Mouse (Mus musculus) stomach, embryonic 16.5 days (tissue): ENCODE measurements around the gene Tex35. TPM values are rescaled to one million over a fixed set of nuclear protein-coding genes. Genes with fewer than 3 reads are reported as not detected.

Experiments used
- ATAC-seq: fragments of 200-750 bp; cut with Nextera tagmentation; 2 replicates; pipeline ENCODE4 v1.8.0; 2017; ENCODE audit warnings: moderate number of reproducible peaks, moderate TSS enrichment; ENCODE audit not compliant: insufficient read depth, low FRiP score
- H3K27ac ChIP-seq: fragments of 300-500 bp; sonication (generic); 2 replicates; pipeline ENCODE4 v1.5.1; 2014; ENCODE audit warnings: low read length
- H3K27me3 ChIP-seq: fragments of 300-500 bp; sonication (generic); 2 replicates; pipeline ENCODE4 v1.6.1; 2014; ENCODE audit warnings: low read length, control low read depth, mixed read lengths; ENCODE audit not compliant: control insufficient read depth, insufficient read depth
- H3K36me3 ChIP-seq: fragments of 300-500 bp; sonication (generic); 2 replicates; pipeline ENCODE4 v1.6.1; 2014; ENCODE audit warnings: low read length; ENCODE audit not compliant: control insufficient read depth, insufficient read depth
- H3K4me1 ChIP-seq: fragments of 300-500 bp; sonication (generic); 2 replicates; pipeline ENCODE4 v1.6.1; 2014; ENCODE audit warnings: low read length, control low read depth, mixed read lengths; ENCODE audit not compliant: control insufficient read depth, insufficient read depth
- H3K4me2 ChIP-seq: fragments of 300-500 bp; sonication (generic); 2 replicates; pipeline ENCODE4 v1.6.1; 2014; ENCODE audit warnings: low read depth, low read length, mixed read lengths
- H3K4me3 ChIP-seq: fragments of 300-500 bp; sonication (generic); replicated peaks from 2 replicates; pipeline ENCODE4 v1.5.1; 2014; ENCODE audit warnings: mild to moderate bottlenecking, low read length
- H3K9ac ChIP-seq: fragments of 300-500 bp; sonication (generic); 2 replicates; pipeline ENCODE4 v1.6.1; 2014; ENCODE audit warnings: low read length
- H3K9me3 ChIP-seq: fragments of 300-500 bp; sonication (generic); replicated peaks from 2 replicates; pipeline ENCODE4 v1.6.1; 2016; ENCODE audit warnings: low read length, control low read depth; ENCODE audit not compliant: control insufficient read depth
- WGBS: fragments of 180-500 bp; shearing (Covaris S2); extraction: QIAGEN DNeasy Blood & Tissue Kit; methylation state at CpG from one replicate; pipeline ENCODE4 v1.1.7; 2014; 5-methylcytosine and 5-hydroxymethylcytosine counted together
- polyA plus RNA-seq: library from polyadenylated mRNA; unstranded; fragments of >200 nt; fragmentation: Nextera tagmentation; extraction: Ambion mirVana; gene quantifications from 2 replicates; pipeline ENCODE4 v1.2.1, GENCODE M21; 2015

The Tex35 gene
- polyA plus RNA-seq, 1 experiment from 2014 or later, result not detected

DNA sequence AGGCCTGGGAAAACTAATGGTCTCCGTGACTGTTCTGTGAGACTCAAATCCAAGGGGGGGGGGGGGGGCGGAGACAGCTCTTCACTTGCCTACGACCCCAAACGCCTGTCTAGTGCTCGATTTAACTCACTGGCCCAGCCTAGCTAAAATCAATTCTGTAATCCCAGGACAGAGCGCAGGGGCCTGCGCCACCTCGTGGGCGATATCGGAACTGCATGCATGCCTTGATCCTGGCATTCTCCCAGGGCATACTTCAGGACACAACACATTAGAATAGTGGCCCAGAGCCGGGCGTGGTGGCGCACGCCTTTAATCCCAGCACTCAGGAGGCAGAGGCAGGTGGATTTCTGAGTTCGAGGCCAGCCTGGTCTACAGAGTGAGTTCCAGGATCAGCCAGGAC is 32.2 kb downstream of the Tex35 start:
- Histone ChIP-seq H3K9me3 (no peaks in the 10 kb centered on the region), H3K27me3 (no peaks in the 10 kb centered on the region), H3K4me1 (no peaks in the 10 kb centered on the region; the same call in 1 of the 2 replicates), H3K27ac (no peak overlapping the region), H3K9ac (no peak overlapping the region), H3K4me2 (peak overlapping the region; percentile 13; the same call in 1 of the 2 replicates), H3K36me3 (no peaks in the 10 kb centered on the region), H3K4me3 (no peak overlapping the region)
- 3% methylated on average over 14 of the region's 15 CpGs for WGBS
- peak; percentile 68 for ATAC-seq

DNA sequence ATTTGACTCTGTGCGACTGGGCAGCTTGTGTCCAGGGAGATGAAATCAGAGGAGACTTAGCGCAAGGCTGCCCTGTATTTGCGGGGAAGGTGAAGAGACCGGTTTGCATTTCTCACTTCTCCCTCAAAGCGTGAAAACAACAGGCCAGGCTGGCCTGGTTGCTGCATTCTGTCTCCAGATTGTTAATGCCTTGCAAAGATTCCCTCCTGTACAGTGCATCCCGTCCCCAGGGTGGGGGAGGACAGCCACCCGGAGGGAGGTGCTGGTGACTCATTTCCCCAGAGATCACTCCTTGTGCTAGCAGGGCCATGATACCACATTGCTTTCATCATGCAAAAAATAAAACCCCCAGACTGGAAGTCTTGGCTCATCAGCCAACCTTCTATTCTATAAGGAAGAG is 33.5 kb downstream of the Tex35 start:
- Histone ChIP-seq H3K4me2 (no peak overlapping the region), H3K27ac (peak overlapping the region; percentile 77; the same call in 1 of the 2 replicates), H3K36me3 (no peaks in the 10 kb centered on the region), H3K27me3 (no peaks in the 10 kb centered on the region), H3K9ac (no peak overlapping the region), H3K4me1 (no peaks in the 10 kb centered on the region; the same call in 1 of the 2 replicates), H3K9me3 (no peaks in the 10 kb centered on the region), H3K4me3 (no peak overlapping the region)
- WGBS, result 68% methylated on average over 7 of the region's 7 CpGs
- ATAC-seq, result no peak

DNA sequence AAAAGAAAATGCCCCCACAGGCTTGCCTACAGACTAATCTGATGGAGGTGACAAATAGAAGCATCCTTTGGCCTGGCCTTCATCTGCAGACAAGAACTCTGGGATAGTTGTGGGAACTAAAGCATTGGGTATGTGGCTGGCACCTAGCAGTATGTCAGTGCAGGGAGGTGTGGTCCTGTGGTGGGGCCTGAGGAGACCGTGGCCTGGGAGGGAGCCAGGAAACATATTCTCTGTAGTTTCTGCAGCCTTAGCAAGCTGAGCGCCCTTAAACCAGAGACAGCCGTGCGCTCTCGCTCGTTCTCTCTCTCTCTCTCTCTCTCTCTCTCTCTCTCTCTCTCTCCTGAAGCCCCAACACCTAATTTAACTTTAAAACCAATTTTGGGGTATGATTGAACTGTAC is 34.1 kb downstream of the Tex35 start:
- Histone ChIP-seq H3K9me3 (no peaks in the 10 kb centered on the region), H3K4me1 (no peaks in the 10 kb centered on the region; the same call in 1 of the 2 replicates), H3K36me3 (no peaks in the 10 kb centered on the region), H3K9ac (no peak overlapping the region), H3K4me2 (no peak overlapping the region), H3K27ac (peak overlapping the region; percentile 77; the same call in 1 of the 2 replicates), H3K27me3 (no peaks in the 10 kb centered on the region), H3K4me3 (no peak overlapping the region)
- no peak for ATAC-seq
- WGBS, result 86% methylated on average over 6 of the region's 6 CpGs

DNA sequence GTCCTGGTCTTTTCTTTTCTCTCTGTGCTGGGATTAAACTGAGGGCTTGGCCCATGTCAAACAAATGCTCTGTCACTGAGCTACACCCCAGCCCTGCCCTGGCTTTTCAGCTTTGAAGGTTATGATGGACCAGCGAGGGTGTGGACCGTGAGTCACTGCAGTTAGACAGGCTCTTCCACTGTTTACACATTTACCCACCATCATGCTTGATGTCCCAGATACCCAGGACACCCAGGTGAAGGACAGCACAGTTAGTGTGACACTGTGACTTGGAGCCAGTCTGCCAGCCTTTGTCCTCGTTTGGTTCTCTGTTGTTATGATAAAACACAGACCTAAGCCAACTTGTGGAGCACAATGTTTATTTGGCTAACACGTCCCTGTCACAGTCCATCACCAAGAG is 34.9 kb downstream of the Tex35 start:
- peak; percentile 74; the same call in 1 of the 2 replicates for ATAC-seq
- WGBS, result 25% methylated on average over 4 of the region's 4 CpGs

DNA sequence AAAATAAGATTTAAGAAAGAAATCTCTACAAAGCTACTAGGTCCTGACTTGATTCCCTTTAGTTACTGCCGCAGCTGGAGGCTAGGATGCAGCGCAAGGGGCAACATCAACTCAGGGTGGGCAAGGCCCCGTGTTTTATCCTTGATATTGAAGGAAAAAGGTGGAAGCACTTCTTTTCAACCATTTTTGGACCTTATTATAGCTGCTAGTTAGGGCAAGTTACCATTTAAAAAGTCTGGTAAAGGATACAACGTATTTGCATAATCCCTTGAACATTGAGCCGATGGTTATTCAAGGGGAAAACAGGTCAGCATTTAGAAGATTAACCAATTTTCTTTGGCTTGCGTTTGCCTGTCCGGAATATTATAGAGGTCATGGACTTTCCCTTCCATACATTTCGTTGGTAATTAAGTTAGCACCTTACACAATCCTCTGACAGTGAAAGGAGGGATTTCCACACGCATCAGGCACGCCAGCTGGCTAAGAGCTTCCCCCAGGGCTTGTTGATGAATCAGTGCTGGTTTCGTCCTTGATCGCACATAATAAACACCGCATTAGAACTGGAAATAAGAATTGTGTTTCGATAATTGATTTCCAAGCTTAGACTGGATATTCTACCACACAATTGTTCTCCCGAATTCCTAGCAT is 39.2 kb downstream of the Tex35 start:
- no peaks in the 10 kb centered on the region for H3K27me3 ChIP-seq
- H3K4me2 ChIP-seq, result no peak overlapping the region
- no peak for ATAC-seq
- no peaks in the 10 kb centered on the region; the same call in 1 of the 2 replicates for H3K9me3 ChIP-seq
- H3K4me1 ChIP-seq, result no peaks in the 10 kb centered on the region
- H3K9ac ChIP-seq, result no peak overlapping the region
- H3K4me3 ChIP-seq, result no peak overlapping the region
- WGBS, result 83% methylated on average over 15 of the region's 15 CpGs
- H3K27ac ChIP-seq, result no peak overlapping the region
- no peaks in the 10 kb centered on the region for H3K36me3 ChIP-seq

More for the DNA sequence above, 34.9 kb downstream of the Tex35 start:
- Histone ChIP-seq H3K27me3 (no peaks in the 10 kb centered on the region), H3K36me3 (no peaks in the 10 kb centered on the region), H3K4me2 (no peak overlapping the region), H3K4me1 (no peaks in the 10 kb centered on the region; the same call in 1 of the 2 replicates), H3K27ac (peak overlapping the region; percentile 77), H3K9ac (no peak overlapping the region), H3K4me3 (no peak overlapping the region), H3K9me3 (no peaks in the 10 kb centered on the region)

DNA sequence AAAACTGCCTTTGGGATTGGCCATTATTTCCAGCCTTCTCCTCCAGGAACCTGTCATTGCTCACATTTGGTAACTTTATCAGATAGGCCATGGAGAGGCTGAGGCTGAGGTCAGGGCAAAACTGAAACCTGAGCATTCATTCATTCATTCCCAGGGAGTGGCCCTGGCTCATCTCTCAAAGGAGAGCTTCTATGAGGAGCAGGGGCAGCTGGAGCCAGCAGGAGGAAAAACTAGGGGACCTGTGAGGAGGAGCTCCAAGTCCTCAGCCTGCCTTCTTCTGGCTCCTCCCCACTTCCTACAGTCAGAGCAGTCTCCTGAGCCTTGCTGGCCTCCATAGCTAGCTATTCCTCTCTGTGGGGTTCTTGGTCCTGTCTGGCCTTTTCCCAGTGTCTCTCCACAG is 40.2 kb downstream of the Tex35 start:
- ATAC-seq, result no peak
- no peak overlapping the region for H3K4me2 ChIP-seq
- no peak overlapping the region for H3K27ac ChIP-seq
- H3K4me3 ChIP-seq, result no peak overlapping the region
- H3K4me1 ChIP-seq, result no peaks in the 10 kb centered on the region
- H3K9me3 ChIP-seq, result no peaks in the 10 kb centered on the region; the same call in 1 of the 2 replicates
- no peaks in the 10 kb centered on the region for H3K36me3 ChIP-seq
- no peak overlapping the region for H3K9ac ChIP-seq
- H3K27me3 ChIP-seq, result no peaks in the 10 kb centered on the region

DNA sequence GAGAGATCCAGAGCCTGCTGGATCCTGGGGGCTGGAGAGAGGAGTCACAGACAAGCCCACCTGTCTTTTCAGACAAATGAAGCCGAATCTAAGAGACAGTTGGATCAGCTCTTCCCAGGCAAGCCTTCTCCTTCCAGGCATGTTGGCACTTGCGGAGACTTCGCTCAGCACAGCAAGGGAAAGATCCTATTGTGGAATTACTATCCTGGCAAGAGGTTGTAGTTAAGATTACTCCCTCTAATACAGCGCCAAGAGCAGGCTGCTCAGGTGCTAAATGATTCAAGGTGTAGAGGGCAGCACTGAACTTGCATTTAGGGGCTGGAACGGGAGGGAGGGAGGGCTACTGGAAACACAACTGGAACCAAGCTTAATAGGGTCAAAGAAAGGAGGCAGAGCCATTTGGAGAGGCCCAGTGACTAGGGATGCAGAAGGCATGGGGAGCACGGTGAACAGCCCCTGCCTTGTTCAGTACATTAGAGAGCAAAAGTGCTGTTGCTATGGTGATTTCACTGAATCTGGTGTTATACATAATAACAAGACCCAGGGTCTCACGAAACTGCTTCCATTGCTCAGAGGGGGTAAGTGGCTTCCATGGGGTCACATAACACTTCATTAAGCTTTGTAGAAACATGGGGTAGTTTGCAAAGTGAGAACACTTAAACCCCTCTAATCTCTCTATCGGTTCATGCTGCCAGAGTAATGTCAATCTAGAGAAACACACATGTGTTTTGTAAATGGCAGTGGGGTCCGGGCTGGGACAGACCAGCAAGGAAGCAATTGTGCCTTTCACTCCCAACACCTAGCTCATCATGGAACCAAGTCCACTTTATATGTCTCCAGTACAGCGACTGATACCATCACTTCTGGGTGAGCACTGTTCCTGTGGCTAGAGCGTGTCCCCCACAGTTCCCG is 42.4 kb downstream of the Tex35 start:
- no peak overlapping the region for H3K4me2 ChIP-seq
- no peak overlapping the region for H3K9ac ChIP-seq
- ATAC-seq, result no peak
- no peaks in the 10 kb centered on the region for H3K27me3 ChIP-seq
- H3K4me1 ChIP-seq, result no peaks in the 10 kb centered on the region
- H3K9me3 ChIP-seq, result no peaks in the 10 kb centered on the region; the same call in 1 of the 2 replicates
- no peaks in the 10 kb centered on the region for H3K36me3 ChIP-seq
- H3K4me3 ChIP-seq, result no peak overlapping the region
- H3K27ac ChIP-seq, result no peak overlapping the region
- 75% methylated on average over 12 of the region's 12 CpGs for WGBS

DNA sequence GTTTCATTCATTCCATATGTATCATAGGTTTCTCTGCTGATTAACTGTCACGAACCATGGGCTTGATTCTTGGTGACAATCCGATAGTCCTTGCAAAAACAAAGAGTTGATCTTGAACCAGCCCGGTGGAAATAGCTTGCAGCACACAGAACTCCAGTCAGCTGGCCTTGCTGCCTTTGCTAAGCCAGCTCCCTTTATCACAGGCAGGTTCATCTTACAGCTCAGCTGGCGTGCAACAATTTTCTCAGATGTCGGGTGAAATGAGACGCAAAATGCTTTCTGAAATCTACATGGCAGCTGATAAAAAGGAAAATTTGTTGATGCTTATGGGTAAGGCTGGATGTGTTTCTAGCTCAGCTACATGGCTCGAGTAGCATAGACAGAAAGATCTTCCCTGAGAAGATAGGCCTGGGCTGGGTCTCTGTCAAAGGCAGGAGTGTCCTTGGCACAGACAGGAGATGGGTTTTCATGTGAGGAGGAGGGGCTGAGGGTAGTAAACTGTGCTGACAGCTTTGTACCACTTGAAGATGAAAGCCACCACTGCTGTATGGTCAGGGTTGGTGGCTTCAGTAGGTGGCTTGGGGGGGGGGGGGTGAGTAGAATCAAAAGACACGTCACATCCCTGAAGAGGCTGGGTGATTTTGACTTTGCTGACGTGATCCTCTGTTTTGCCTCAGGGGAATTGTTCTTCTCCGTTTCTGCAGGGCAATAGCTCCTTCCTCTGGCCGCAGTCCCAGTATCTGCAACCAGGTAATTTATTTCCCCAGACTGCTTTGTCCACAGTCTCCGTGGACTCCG is 45.0 kb downstream of the Tex35 start:
- no peak for ATAC-seq
- Histone ChIP-seq H3K4me2 (no peak overlapping the region), H3K27me3 (no peaks in the 10 kb centered on the region), H3K36me3 (no peaks in the 10 kb centered on the region), H3K4me3 (no peak overlapping the region), H3K4me1 (no peaks in the 10 kb centered on the region), H3K9ac (no peak overlapping the region), H3K9me3 (no peaks in the 10 kb centered on the region; the same call in 1 of the 2 replicates), H3K27ac (no peak overlapping the region)
- 51% methylated on average over 13 of the region's 13 CpGs for WGBS
